Mouse (Mus musculus): ENCODE data around the gene Fam217b. TPM values are rescaled to one million over a fixed set of nuclear protein-coding genes. Genes with fewer than 3 reads are reported as not detected.

The Fam217b gene
- 14.3 and 14.8 TPM in 2 replicates for polyA plus RNA-seq (2014; fragmentation: Nextera tagmentation; extraction: Ambion mirVana)

DNA sequence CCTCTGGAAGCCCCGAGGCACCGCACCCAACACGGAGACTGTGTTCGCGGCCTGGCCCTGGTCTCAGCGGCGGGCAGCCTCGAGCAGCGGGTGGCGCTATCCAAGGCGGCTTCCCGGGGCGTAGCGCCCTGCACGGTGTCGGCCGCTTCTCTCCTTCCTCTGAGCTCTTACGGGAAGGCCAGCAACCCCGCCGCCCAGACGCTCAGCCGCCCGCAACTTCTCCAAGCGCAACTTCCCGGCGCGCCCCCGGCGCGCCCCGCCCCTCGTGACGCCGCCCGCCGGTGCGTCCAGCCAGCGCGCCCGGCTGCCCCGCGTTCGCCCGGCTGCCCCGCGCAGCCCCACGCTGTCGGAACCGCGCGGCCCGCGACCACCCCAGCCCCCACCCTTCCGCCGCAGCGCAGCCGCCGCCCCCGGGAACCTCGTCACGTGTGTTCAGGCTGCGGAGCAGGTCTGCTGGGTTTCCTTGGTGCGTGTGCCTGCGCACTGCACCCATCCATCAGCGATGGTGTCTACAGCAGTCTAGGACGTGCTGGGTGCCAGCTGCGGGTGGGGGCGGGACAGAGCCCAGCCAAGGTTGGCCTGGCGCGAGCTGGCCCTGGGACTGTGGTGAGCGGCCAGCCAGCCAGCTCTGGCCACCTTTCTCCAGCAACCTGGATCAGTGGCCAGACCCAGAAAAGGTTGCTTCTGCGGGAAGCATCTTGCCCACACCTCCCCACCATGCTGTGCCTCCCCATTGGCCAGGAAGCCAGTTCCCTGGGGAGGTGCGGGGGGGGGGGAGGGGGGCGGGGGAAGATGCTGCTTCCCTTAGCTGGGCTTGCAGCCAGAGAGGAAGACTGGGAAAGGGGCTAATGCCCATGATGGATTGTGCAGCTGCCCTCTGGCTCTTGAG lies at the start of gene Fam217b, which contains the start of gene Ppp1r3d:
Fam217b (plus strand) TSS at position 264 of the 889 bp plus-strand sequence.
Ppp1r3d (minus strand) TSS at position 212 of the 889 bp plus-strand sequence.
- Histone ChIP-seq H3K4me1 (ENCODE audit: control insufficient read depth, insufficient read depth, low read length) (peaks cover 19% of the 10 kb centered on the region), H3K4me2 (ENCODE audit: low read depth, low read length) (peak within 1 kb of the TSS; percentile 100), H3K27me3 (ENCODE audit: control insufficient read depth, insufficient read depth, low read length) (peaks cover 5% of the 10 kb centered on the region), H3K4me3 (ENCODE audit: low read depth, low read length) (peak within 1 kb of the TSS; percentile 62), H3K36me3 (ENCODE audit: control insufficient read depth, insufficient read depth, low read length) (no peaks in the 10 kb centered on the region), H3K27ac (ENCODE audit: low read depth, low read length) (peak within 1 kb of the TSS; percentile 81), H3K9me3 (ENCODE audit: control insufficient read depth, low read length) (no peaks in the 10 kb centered on the region), H3K9ac (replicated peaks; ENCODE audit: low read depth, low read length) (peak within 1 kb of the TSS; percentile 74)
- peak; percentile 91 for ATAC-seq (ENCODE audit: low read depth)
- under 1% methylated on average over 65 of the region's 74 CpGs for WGBS

DNA sequence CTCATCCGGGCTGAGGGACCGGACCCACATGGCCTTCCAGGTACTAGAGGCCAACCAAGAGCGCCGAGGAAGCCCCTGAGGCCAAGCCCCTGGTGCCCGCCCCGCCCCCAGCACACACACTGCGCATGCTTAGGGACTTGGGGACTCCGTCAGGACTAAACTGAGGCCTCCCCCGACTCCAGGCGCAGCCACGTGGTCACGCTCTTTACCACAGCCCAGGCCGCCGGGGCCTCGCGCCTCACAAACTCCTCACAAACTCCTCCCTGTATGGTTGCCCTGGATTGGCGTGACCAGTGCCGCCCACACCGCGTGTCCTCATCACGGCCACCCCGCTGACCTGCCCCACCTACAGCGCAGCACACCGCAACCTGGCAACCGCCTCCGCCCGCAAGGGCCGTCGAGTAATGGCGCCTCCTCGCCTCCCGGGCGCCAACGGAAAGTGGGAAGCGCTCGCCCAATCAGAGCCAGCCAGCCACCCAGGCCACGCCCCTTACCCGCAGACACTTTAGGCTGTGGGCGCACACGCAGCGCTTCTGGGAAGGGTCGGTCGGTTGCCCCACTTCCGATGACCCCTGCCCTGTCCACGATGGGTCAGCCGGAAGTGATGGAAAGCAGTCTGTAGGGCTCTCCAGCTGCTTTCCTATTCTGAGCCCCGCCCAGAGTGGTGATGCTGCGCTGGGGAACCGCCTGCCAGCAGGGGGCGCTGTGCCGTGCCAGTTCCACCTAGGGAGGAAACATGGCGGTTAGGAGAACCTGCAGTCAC lies 7.1 kb upstream of the Fam217b start, which contains the start of gene Sycp2:
Sycp2 (minus strand) TSS at position 633 of the 763 bp plus-strand sequence.
- Histone ChIP-seq H3K4me3 (ENCODE audit: low read depth, low read length) (no peak within 1 kb of the TSS), H3K9me3 (ENCODE audit: control insufficient read depth, low read length) (no peaks in the 10 kb centered on the region), H3K27me3 (ENCODE audit: control insufficient read depth, insufficient read depth, low read length) (0 out of 2 replicates have a peak, but pooled peaks cover 2% of the 10 kb centered on the region), H3K9ac (replicated peaks; ENCODE audit: low read depth, low read length) (no peak within 1 kb of the TSS), H3K4me1 (ENCODE audit: control insufficient read depth, insufficient read depth, low read length) (no peaks in the 10 kb centered on the region), H3K4me2 (ENCODE audit: low read depth, low read length) (no peak within 1 kb of the TSS), H3K27ac (ENCODE audit: low read depth, low read length) (no peak within 1 kb of the TSS), H3K36me3 (ENCODE audit: control insufficient read depth, insufficient read depth, low read length) (no peaks in the 10 kb centered on the region)
- 87% methylated on average over 52 of the region's 52 CpGs for WGBS
- ATAC-seq (ENCODE audit: low read depth): peak; percentile 41

DNA sequence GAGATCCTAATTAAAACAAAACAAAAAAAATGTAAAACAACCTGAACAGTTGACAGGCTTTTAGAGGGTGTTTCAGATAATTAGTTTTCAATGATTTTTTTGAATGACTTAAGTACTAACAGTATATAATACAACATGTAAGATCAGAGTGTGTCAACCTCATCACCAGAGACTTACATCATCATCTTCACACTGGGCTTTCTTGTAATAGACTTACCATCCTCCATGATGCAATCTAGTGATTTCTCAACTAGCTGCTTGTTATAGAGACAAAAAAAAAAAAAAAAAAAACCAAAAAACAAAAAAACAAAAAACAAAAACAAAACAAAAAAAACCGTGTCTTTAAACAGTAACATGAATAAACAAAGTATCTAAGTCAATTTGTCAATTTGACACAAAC lies 5.3 kb upstream of the Fam217b start:
- Histone ChIP-seq H3K9ac (replicated peaks; ENCODE audit: low read depth, low read length) (no peak overlapping the region), H3K27ac (ENCODE audit: low read depth, low read length) (no peak overlapping the region), H3K36me3 (ENCODE audit: control insufficient read depth, insufficient read depth, low read length) (no peaks in the 10 kb centered on the region), H3K4me2 (ENCODE audit: low read depth, low read length) (no peak overlapping the region), H3K4me3 (ENCODE audit: low read depth, low read length) (no peak overlapping the region), H3K27me3 (ENCODE audit: control insufficient read depth, insufficient read depth, low read length) (peaks cover 5% of the 10 kb centered on the region), H3K9me3 (ENCODE audit: control insufficient read depth, low read length) (no peaks in the 10 kb centered on the region), H3K4me1 (ENCODE audit: control insufficient read depth, insufficient read depth, low read length) (peaks cover 10% of the 10 kb centered on the region; the same call in 1 of the 2 replicates)
- WGBS: 64% methylated on average over 1 of the region's 1 CpGs
- no peak for ATAC-seq (ENCODE audit: low read depth)

DNA sequence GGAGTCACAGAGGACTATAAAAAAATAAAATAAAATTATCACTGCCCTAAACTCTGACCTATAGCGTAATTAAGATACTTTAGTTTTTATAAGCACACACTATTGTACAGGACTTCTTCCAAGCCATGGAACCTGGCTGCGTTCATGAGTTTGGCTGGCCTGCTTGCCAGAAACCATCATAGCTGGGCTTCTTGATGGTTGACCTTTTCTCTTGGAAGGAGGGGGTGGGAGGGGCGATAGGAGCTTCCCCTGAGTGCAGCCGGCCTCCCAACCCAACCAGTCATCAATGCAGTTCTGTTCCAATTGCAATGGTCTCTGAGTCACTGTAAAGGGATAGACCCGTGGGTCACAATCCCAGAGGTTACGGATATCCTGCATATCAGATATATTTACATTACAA lies 4.0 kb upstream of the Fam217b start:
- H3K27me3 ChIP-seq (ENCODE audit: control insufficient read depth, insufficient read depth, low read length): peaks cover 5% of the 10 kb centered on the region
- H3K36me3 ChIP-seq (ENCODE audit: control insufficient read depth, insufficient read depth, low read length): no peaks in the 10 kb centered on the region
- H3K9ac ChIP-seq (replicated peaks; ENCODE audit: low read depth, low read length): no peak overlapping the region
- 81% methylated on average over 6 of the region's 6 CpGs for WGBS
- no peak for ATAC-seq (ENCODE audit: low read depth)
- peaks cover 15% of the 10 kb centered on the region for H3K4me1 ChIP-seq (ENCODE audit: control insufficient read depth, insufficient read depth, low read length)
- no peaks in the 10 kb centered on the region for H3K9me3 ChIP-seq (ENCODE audit: control insufficient read depth, low read length)
- H3K4me2 ChIP-seq (ENCODE audit: low read depth, low read length): no peak overlapping the region
- no peak overlapping the region for H3K4me3 ChIP-seq (ENCODE audit: low read depth, low read length)
- H3K27ac ChIP-seq (ENCODE audit: low read depth, low read length): no peak overlapping the region

DNA sequence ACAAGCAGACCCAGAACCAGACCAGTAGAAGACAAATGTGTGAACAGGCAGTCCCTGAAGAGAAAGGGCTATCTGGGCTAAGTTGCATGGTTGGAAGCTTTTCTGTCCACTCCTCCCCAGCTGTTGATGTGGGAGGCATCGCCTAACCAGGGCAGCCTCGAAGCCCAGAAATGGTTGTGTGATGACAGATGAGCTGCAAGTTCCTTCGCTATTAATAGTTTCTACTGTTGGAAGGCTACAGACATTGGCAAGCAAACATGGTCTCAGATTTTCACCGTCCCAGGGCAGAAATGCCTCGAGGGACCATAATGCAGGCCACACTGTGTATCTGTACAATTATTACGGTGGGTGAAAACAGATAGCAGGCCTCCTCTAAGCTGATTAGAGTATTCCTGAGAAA lies 1.7 kb upstream of the Fam217b start:
- Histone ChIP-seq H3K4me1 (ENCODE audit: control insufficient read depth, insufficient read depth, low read length) (peaks cover 19% of the 10 kb centered on the region), H3K9ac (replicated peaks; ENCODE audit: low read depth, low read length) (no peak overlapping the region), H3K36me3 (ENCODE audit: control insufficient read depth, insufficient read depth, low read length) (no peaks in the 10 kb centered on the region), H3K9me3 (ENCODE audit: control insufficient read depth, low read length) (no peaks in the 10 kb centered on the region), H3K27ac (ENCODE audit: low read depth, low read length) (no peak overlapping the region), H3K4me3 (ENCODE audit: low read depth, low read length) (no peak overlapping the region), H3K27me3 (ENCODE audit: control insufficient read depth, insufficient read depth, low read length) (peaks cover 5% of the 10 kb centered on the region), H3K4me2 (ENCODE audit: low read depth, low read length) (no peak overlapping the region)
- no peak for ATAC-seq (ENCODE audit: low read depth)
- WGBS: 71% methylated on average over 6 of the region's 6 CpGs

DNA sequence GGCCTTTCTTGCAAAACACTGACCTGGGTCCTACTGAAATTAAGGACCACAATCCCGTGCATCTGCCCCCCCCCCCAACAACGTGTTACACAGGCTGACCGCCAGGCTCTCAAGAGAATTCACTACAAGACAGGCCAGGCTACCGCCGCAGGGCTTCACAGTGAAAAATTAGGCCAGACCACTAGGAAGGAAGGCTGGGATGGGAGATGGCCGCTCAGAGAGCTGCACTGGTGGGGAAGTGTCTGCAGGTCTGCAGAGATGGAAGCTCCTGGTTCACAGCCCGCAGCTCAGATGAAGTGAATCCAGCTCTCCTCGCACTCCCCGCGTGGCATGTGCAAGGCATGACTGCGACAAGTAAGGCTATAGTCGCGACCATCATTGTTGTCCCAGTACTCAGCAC lies 1.2 kb upstream of the Fam217b start:
- H3K9ac ChIP-seq (replicated peaks; ENCODE audit: low read depth, low read length): peak overlapping the region; percentile 74; the same call in 1 of the 2 replicates
- peak overlapping the region; percentile 62; the same call in 1 of the 2 replicates for H3K4me3 ChIP-seq (ENCODE audit: low read depth, low read length)
- peak overlapping the region; percentile 100 for H3K4me2 ChIP-seq (ENCODE audit: low read depth, low read length)
- peaks cover 19% of the 10 kb centered on the region for H3K4me1 ChIP-seq (ENCODE audit: control insufficient read depth, insufficient read depth, low read length)
- no peak overlapping the region for H3K27ac ChIP-seq (ENCODE audit: low read depth, low read length)
- peaks cover 5% of the 10 kb centered on the region for H3K27me3 ChIP-seq (ENCODE audit: control insufficient read depth, insufficient read depth, low read length)
- no peaks in the 10 kb centered on the region for H3K36me3 ChIP-seq (ENCODE audit: control insufficient read depth, insufficient read depth, low read length)
- no peaks in the 10 kb centered on the region for H3K9me3 ChIP-seq (ENCODE audit: control insufficient read depth, low read length)
- ATAC-seq (ENCODE audit: low read depth): no peak
- WGBS: 65% methylated on average over 13 of the region's 13 CpGs

DNA sequence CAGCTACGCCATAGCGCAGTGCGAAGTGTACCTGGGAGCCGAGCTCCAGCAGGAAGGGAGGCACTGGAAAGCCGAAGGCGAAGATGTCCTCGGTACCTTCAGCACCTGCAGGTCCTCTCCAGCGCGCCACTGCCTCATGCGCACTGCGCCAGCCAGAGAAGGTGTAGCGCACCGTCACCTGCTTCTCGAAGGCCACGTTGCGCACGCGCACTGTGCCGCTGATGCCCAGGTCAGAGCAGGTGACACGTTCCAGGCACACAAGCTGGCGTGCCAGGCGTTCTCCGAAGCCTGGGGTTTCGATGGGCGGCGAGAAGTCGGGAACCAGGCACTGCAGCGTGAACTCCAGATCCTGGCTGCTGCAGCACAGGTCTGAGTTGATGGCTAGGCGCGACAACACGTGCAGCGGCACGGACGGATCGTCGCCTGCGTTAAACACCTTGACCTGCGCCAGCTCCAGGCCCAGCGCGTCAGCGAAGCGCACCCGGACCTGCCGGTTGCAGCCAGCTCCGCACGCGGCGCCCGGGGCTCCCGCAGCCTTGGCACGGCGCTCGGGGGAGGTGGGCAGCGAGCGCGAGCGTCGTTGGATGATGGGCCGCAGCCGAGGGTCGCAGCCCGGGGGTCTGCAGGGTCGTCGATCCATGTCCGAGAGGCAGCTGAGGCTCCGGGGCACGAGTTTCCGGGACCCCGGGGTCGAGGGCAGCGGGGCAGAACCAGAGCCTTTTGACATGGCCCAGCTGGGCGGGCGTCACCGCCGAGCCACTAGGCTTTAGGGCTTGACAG lies 653 bp upstream of the Fam217b start:
- peaks cover 19% of the 10 kb centered on the region for H3K4me1 ChIP-seq (ENCODE audit: control insufficient read depth, insufficient read depth, low read length)
- H3K27me3 ChIP-seq (ENCODE audit: control insufficient read depth, insufficient read depth, low read length): peaks cover 5% of the 10 kb centered on the region
- peak overlapping the region; percentile 81 for H3K27ac ChIP-seq (ENCODE audit: low read depth, low read length)
- peak overlapping the region; percentile 100 for H3K4me2 ChIP-seq (ENCODE audit: low read depth, low read length)
- H3K9me3 ChIP-seq (ENCODE audit: control insufficient read depth, low read length): no peaks in the 10 kb centered on the region
- WGBS: 13% methylated on average over 75 of the region's 75 CpGs
- ATAC-seq (ENCODE audit: low read depth): peak; percentile 15
- H3K36me3 ChIP-seq (ENCODE audit: control insufficient read depth, insufficient read depth, low read length): no peaks in the 10 kb centered on the region
- peak overlapping the region; percentile 62 for H3K4me3 ChIP-seq (ENCODE audit: low read depth, low read length)
- H3K9ac ChIP-seq (replicated peaks; ENCODE audit: low read depth, low read length): peak overlapping the region; percentile 74

DNA sequence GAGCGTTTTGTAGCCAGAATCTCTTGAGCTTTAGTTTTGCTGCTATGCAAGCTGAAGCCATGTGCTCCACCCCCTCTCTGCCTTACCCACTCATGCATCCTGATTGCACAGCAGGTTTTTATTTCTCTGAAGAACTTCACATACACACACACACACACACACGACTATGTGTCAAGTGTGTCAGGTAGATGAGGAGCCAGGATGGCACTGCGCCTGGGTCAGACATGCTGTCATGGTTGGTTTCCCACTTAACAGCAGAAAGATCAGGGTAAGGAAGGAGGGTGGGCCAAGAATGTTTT lies 775 bp downstream of the Fam217b start:
- Histone ChIP-seq H3K4me2 (ENCODE audit: low read depth, low read length) (peak overlapping the region; percentile 100), H3K4me3 (ENCODE audit: low read depth, low read length) (peak overlapping the region; percentile 62), H3K27me3 (ENCODE audit: control insufficient read depth, insufficient read depth, low read length) (peaks cover 5% of the 10 kb centered on the region), H3K9me3 (ENCODE audit: control insufficient read depth, low read length) (no peaks in the 10 kb centered on the region), H3K36me3 (ENCODE audit: control insufficient read depth, insufficient read depth, low read length) (no peaks in the 10 kb centered on the region), H3K27ac (ENCODE audit: low read depth, low read length) (no peak overlapping the region; the same call in 1 of the 2 replicates), H3K9ac (replicated peaks; ENCODE audit: low read depth, low read length) (peak overlapping the region; percentile 74), H3K4me1 (ENCODE audit: control insufficient read depth, insufficient read depth, low read length) (peaks cover 19% of the 10 kb centered on the region)
- no peak for ATAC-seq (ENCODE audit: low read depth)
- WGBS: 15% methylated on average over 3 of the region's 3 CpGs
